8 mouse cellular contexts compared by ENCODE assay signal in genomic region chr5:117938182-117938581, GRCm38 (mm10). TPM values are rescaled to one million over a fixed set of nuclear protein-coding genes. Genes with fewer than 3 reads are reported as not detected.
DNase-seq lines count a peak whose midpoint lies in the region; ATAC-seq lines count a peak whose summit lies in the region.

No protein-coding gene starts in this region.

- intact Hi-C loops in heart, postnatal 36 days (cut with DNase I) = loop anchor here (5.0 kb wide), 1 partner anchor 64 kb away; no protein-coding TSS in a partner anchor

- peak; percentile 68 to 80 for DNase-seq in cerebellum, postnatal 10 days
- peak; percentile 50 for DNase-seq in adrenal gland, adult 8-10 months
- peak; percentile 18 for DNase-seq in fibroblast of lung, adult 2 months (ENCODE audit: low read depth)
- DNase-seq in heart, postnatal 36 days = peak; percentile 64 to 71
- DNase-seq in kidney, postnatal 4 days = peak; percentile 82 to 83
- peak; percentile 36 to 66 for DNase-seq in spleen, postnatal 10 days (ENCODE audit: low spot score in 2 of 2)

- ATAC-seq in cerebellum, adult (ENCODE audit: insufficient number of reproducible peaks, low FRiP score, low TSS enrichment) = no peak
- peak; percentile 99 for ATAC-seq in megakaryocyte progenitor cell, adult 5-6 weeks (replicated peaks; ENCODE audit: poor library complexity)

RNA-seq across cellular contexts. Expression of gene Fbxo21, which starts 38.3 kb away (rescaled TPM):
- total RNA-seq in adrenal gland, adult 8-10 months (2022) = 100 to 1,000 TPM in 1 of 4 experiments, 10 to 100 TPM in 3; 63.9 to 114 (median 85.5) TPM
- 10 to 100 TPM; 35.8 to 42.6 TPM for total RNA-seq in heart, postnatal 36 days (2021)
- 7.8 and 10.9 TPM in 2 replicates for total RNA-seq in megakaryocyte progenitor cell, adult 5-6 weeks (2015)
- 13.1 and 13.8 TPM in 2 replicates for total RNA-seq in megakaryocyte progenitor cell, adult 5-6 weeks (2017)

Comparison
In these comparisons a context has a peak if more than half of its experiments do, and no peak if none do; other contexts are left out.
1. DNase-seq: peak in every context shown above with its lines; median percentile 82 in kidney, postnatal 4 days; 74 in cerebellum, postnatal 10 days; 68 in heart, postnatal 36 days; 51 in spleen, postnatal 10 days; 50 in adrenal gland, adult 8-10 months; 18 in fibroblast of lung, adult 2 months.